Mouse (Mus musculus): ENCODE data around the gene A930004D18Rik. TPM values are rescaled to one million over a fixed set of nuclear protein-coding genes. Genes with fewer than 3 reads are reported as not detected.

Gene A930004D18Rik
- 1.8 TPM for polyA plus RNA-seq (2012; fragmentation: generic; extraction: Trizol)

GRCm38 (mm10) chr2:18037491-18037890 lies at the start of gene A930004D18Rik:
Gene A930004D18Rik (minus strand): TSS chr2:18037737.
- Histone ChIP-seq H3K4me2 (ENCODE audit: low read depth) (no peak within 1 kb of the TSS), H3ac (ENCODE audit: control insufficient read depth, insufficient read length) (no peak within 1 kb of the TSS), H3K36me3 (ENCODE audit: control insufficient read depth, insufficient read depth) (no peaks in the 10 kb centered on the region), H3K27me3 (ENCODE audit: control insufficient read depth, insufficient read depth, insufficient read length) (no peaks in the 10 kb centered on the region), H3K4me3 (no peak within 1 kb of the TSS), H3K79me2 (ENCODE audit: control insufficient read depth, insufficient read depth) (no peaks in the 10 kb centered on the region)
- TF ChIP-seq CEBPB (IDR thresholded peaks at IDR 0.05; ENCODE audit: insufficient read depth, poor library complexity, severe bottlenecking), result no peak
- TF ChIP-seq POLR2A (IDR thresholded peaks at IDR 0.05; ENCODE audit: insufficient read length, low read depth), result no peak
- no peak for TF ChIP-seq SRF (IDR thresholded peaks at IDR 0.05; ENCODE audit: control insufficient read depth, insufficient read length, low read depth)
- no peak for TF ChIP-seq MYOG (IDR thresholded peaks at IDR 0.05; ENCODE audit: control insufficient read depth in 1 of 3, insufficient read depth in 1 of 3, insufficient read length in 2 of 3, low read depth in 2 of 3)
- no peak for TF ChIP-seq POLR2AphosphoS2 (IDR thresholded peaks at IDR 0.05; ENCODE audit: insufficient read length, low read depth)
- no peak for TF ChIP-seq TCF12 (IDR thresholded peaks at IDR 0.05; ENCODE audit: insufficient read depth, poor library complexity, severe bottlenecking)
- TF ChIP-seq TCF3 (IDR thresholded peaks at IDR 0.05; ENCODE audit: insufficient read length, low read depth), result no peak
- no peak for TF ChIP-seq MAX (IDR thresholded peaks at IDR 0.05; ENCODE audit: low read depth)
- no peak for TF ChIP-seq MYOD1 (IDR thresholded peaks at IDR 0.05; ENCODE audit: control insufficient read depth in 1 of 3, insufficient read length in 2 of 3, low read depth in 2 of 3)
- TF ChIP-seq E2F4 (IDR thresholded peaks at IDR 0.05; ENCODE audit: insufficient read depth), result no peak
- TF ChIP-seq REST (IDR thresholded peaks at IDR 0.05; ENCODE audit: insufficient read depth, insufficient read length), result no peak
- TF ChIP-seq USF1 (IDR thresholded peaks at IDR 0.05; ENCODE audit: low read depth), result no peak

DNA sequence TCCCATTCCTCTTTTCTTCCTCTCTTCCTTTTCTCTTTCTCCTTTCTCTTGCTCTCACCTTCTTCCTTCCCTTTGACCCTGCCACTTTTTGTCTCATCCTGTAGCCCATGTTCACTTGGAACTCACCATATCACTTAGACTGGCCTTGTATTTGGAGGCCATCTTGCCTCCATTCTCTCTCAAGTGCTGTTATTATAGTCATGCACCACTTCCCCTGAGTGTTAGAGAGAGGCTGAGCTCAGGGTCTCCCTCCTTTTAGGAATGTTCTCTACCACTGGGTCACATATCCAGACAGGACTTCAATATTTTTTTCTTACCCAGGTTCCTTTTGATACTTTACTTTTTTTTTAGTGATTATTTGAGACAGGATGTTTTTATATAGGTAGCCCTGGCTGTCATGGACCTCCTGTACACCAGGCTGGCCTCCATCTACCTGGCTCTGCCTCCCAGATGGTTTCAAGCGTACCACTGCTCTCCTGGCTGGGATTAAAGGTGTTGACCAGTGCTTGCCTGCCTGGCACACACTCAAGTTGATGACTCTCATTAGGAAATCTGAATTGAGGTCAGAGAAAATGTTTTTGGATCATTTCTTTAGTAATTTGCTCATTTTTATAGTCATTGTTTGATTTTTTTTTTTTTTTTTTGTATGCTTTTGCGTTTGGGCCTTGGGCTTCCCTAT lies 42.8 kb upstream of the A930004D18Rik start:
- Histone ChIP-seq H3K36me3 (ENCODE audit: control insufficient read depth, insufficient read depth) (peaks cover 44% of the 10 kb centered on the region), H3K4me3 (no peak overlapping the region), H3ac (ENCODE audit: control insufficient read depth, insufficient read length) (no peak overlapping the region), H3K4me2 (ENCODE audit: low read depth) (no peak overlapping the region), H3K79me2 (ENCODE audit: control insufficient read depth, insufficient read depth) (peaks cover 51% of the 10 kb centered on the region), H3K27me3 (ENCODE audit: control insufficient read depth, insufficient read depth, insufficient read length) (no peaks in the 10 kb centered on the region)
- TF ChIP-seq TCF3 (IDR thresholded peaks at IDR 0.05; ENCODE audit: insufficient read length, low read depth) (no peak), MYOD1 (IDR thresholded peaks at IDR 0.05; ENCODE audit: control insufficient read depth in 1 of 3, insufficient read length in 2 of 3, low read depth in 2 of 3) (no peak), CEBPB (IDR thresholded peaks at IDR 0.05; ENCODE audit: insufficient read depth, poor library complexity, severe bottlenecking) (no peak), E2F4 (IDR thresholded peaks at IDR 0.05; ENCODE audit: insufficient read depth) (no peak)

- Histone ChIP-seq H3K4me3 (no peak overlapping the region), H3K4me2 (ENCODE audit: low read depth) (no peak overlapping the region), H3ac (ENCODE audit: control insufficient read depth, insufficient read length) (no peak overlapping the region), H3K27me3 (ENCODE audit: control insufficient read depth, insufficient read depth, insufficient read length) (no peaks in the 10 kb centered on the region), H3K36me3 (ENCODE audit: control insufficient read depth, insufficient read depth) (peaks cover 33% of the 10 kb centered on the region), H3K79me2 (ENCODE audit: control insufficient read depth, insufficient read depth) (peaks cover 73% of the 10 kb centered on the region)
- TF ChIP-seq MAX (IDR thresholded peaks at IDR 0.05; ENCODE audit: low read depth) (no peak), MYOD1 (IDR thresholded peaks at IDR 0.05; ENCODE audit: control insufficient read depth in 1 of 3, insufficient read length in 2 of 3, low read depth in 2 of 3) (no peak), POLR2AphosphoS2 (IDR thresholded peaks at IDR 0.05; ENCODE audit: insufficient read length, low read depth) (no peak), TCF3 (IDR thresholded peaks at IDR 0.05; ENCODE audit: insufficient read length, low read depth) (no peak), MYOG (IDR thresholded peaks at IDR 0.05; ENCODE audit: control insufficient read depth in 1 of 3, insufficient read depth in 1 of 3, insufficient read length in 2 of 3, low read depth in 2 of 3) (no peak), REST (IDR thresholded peaks at IDR 0.05; ENCODE audit: insufficient read depth, insufficient read length) (no peak), CEBPB (IDR thresholded peaks at IDR 0.05; ENCODE audit: insufficient read depth, poor library complexity, severe bottlenecking) (no peak), TCF12 (IDR thresholded peaks at IDR 0.05; ENCODE audit: insufficient read depth, poor library complexity, severe bottlenecking) (no peak), SRF (IDR thresholded peaks at IDR 0.05; ENCODE audit: control insufficient read depth, insufficient read length, low read depth) (no peak), POLR2A (IDR thresholded peaks at IDR 0.05; ENCODE audit: insufficient read length, low read depth) (no peak), USF1 (IDR thresholded peaks at IDR 0.05; ENCODE audit: low read depth) (no peak), E2F4 (IDR thresholded peaks at IDR 0.05; ENCODE audit: insufficient read depth) (no peak)
Observed at GRCm38 (mm10) chr2:18071947-18072346, 34.4 kb upstream of the A930004D18Rik start.

DNA sequence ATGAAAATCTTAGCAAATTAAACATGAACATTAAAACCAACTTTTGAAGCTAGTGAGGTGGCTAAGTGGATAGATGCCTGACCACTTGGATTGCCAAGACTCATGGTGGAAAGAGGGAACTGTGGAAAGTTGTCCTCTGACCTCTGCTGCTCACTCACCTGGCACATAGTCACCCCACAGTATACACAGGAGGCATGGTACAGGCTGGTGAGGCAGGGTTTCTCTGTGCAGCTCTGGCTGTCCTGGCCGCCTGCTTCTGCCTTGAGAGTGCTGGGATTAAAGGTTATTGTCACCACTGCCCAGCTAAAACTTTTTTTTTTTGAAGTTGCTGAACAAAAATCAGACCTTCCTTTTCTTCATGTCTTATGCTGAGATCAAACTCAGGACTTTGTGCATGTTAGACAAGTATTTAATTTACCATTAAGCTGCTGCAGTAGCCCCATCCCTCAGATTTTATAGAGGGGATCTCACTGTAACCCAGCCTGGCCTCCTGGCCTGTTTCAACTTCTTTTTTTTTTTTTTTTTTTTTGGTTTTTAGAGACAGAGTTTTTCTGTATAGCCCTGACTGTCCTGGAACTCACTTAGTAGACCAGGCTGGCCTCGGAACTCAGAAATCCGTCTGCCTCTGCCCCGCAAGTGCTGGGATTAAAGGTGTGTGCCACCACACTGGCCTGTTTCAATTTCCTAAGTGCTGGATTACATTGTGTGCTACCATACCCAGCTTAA lies 30.7 kb upstream of the A930004D18Rik start:
- Histone ChIP-seq H3K79me2 (ENCODE audit: control insufficient read depth, insufficient read depth) (peaks cover 75% of the 10 kb centered on the region), H3K4me2 (ENCODE audit: low read depth) (no peak overlapping the region), H3ac (ENCODE audit: control insufficient read depth, insufficient read length) (no peak overlapping the region), H3K27me3 (ENCODE audit: control insufficient read depth, insufficient read depth, insufficient read length) (no peaks in the 10 kb centered on the region), H3K36me3 (ENCODE audit: control insufficient read depth, insufficient read depth) (peaks cover 15% of the 10 kb centered on the region), H3K4me3 (no peak overlapping the region)
- TF ChIP-seq USF1 (IDR thresholded peaks at IDR 0.05; ENCODE audit: low read depth), result no peak
- peak; percentile 39 for TF ChIP-seq POLR2AphosphoS2 (IDR thresholded peaks at IDR 0.05; ENCODE audit: insufficient read length, low read depth)
- no peak for TF ChIP-seq TCF3 (IDR thresholded peaks at IDR 0.05; ENCODE audit: insufficient read length, low read depth)

- Histone ChIP-seq H3K27me3 (ENCODE audit: control insufficient read depth, insufficient read depth, insufficient read length) (no peaks in the 10 kb centered on the region), H3K79me2 (ENCODE audit: control insufficient read depth, insufficient read depth) (peaks cover 62% of the 10 kb centered on the region), H3K4me3 (peak overlapping the region; percentile 76), H3K36me3 (ENCODE audit: control insufficient read depth, insufficient read depth) (peaks cover 8% of the 10 kb centered on the region), H3K4me2 (ENCODE audit: low read depth) (peak overlapping the region; percentile 76), H3ac (ENCODE audit: control insufficient read depth, insufficient read length) (no peak overlapping the region)
- TF ChIP-seq TCF12 (IDR thresholded peaks at IDR 0.05; ENCODE audit: insufficient read depth, poor library complexity, severe bottlenecking), result no peak
Observed at GRCm38 (mm10) chr2:18066436-18066835, 28.9 kb upstream of the A930004D18Rik start.
